Mouse (Mus musculus): ENCODE data around the gene Pcgf6. TPM values are rescaled to one million over a fixed set of nuclear protein-coding genes. Genes with fewer than 3 reads are reported as not detected.

The Pcgf6 gene
- polyA plus RNA-seq, 1 experiment from 2014 or later: 8.2 TPM

- no peak overlapping the region for H3K4me2 ChIP-seq (ENCODE audit: low read depth, low read length)
- no peak for ATAC-seq (replicated peaks; ENCODE audit: extremely low read depth, insufficient read depth, low FRiP score)
- H3K27ac ChIP-seq (ENCODE audit: low read length): no peak overlapping the region
- 81% methylated on average over 4 of the region's 4 CpGs for WGBS
- no peaks in the 10 kb centered on the region for H3K27me3 ChIP-seq (ENCODE audit: control insufficient read depth, insufficient read depth, low read length)
- H3K36me3 ChIP-seq (ENCODE audit: control insufficient read depth, insufficient read depth): no peaks in the 10 kb centered on the region
- no peak overlapping the region for H3K9ac ChIP-seq (ENCODE audit: low read length)
- H3K4me1 ChIP-seq (ENCODE audit: control insufficient read depth, insufficient read depth, low read length): peaks cover 11% of the 10 kb centered on the region
- no peaks in the 10 kb centered on the region for H3K9me3 ChIP-seq (replicated peaks; ENCODE audit: control insufficient read depth, low read length)
- no peak overlapping the region for H3K4me3 ChIP-seq (ENCODE audit: low read length)
Observed at GRCm38 (mm10) chr19:47053471-47053870, 2.8 kb upstream of the Pcgf6 start.

- Histone ChIP-seq H3K4me2 (ENCODE audit: low read depth, low read length) (no peak overlapping the region), H3K36me3 (ENCODE audit: control insufficient read depth, insufficient read depth) (no peaks in the 10 kb centered on the region), H3K27me3 (ENCODE audit: control insufficient read depth, insufficient read depth, low read length) (no peaks in the 10 kb centered on the region), H3K9ac (ENCODE audit: low read length) (no peak overlapping the region), H3K4me1 (ENCODE audit: control insufficient read depth, insufficient read depth, low read length) (peaks cover 11% of the 10 kb centered on the region), H3K4me3 (ENCODE audit: low read length) (no peak overlapping the region), H3K9me3 (replicated peaks; ENCODE audit: control insufficient read depth, low read length) (no peaks in the 10 kb centered on the region), H3K27ac (ENCODE audit: low read length) (no peak overlapping the region)
- no peak for ATAC-seq (replicated peaks; ENCODE audit: extremely low read depth, insufficient read depth, low FRiP score)
- WGBS: 78% methylated on average over 4 of the region's 4 CpGs
Observed at GRCm38 (mm10) chr19:47052927-47053326, 2.2 kb upstream of the Pcgf6 start.

GRCm38 (mm10) chr19:47049840-47050239 is 866 bp downstream of the Pcgf6 start:
- Histone ChIP-seq H3K4me1 (ENCODE audit: control insufficient read depth, insufficient read depth, low read length) (peaks cover 11% of the 10 kb centered on the region), H3K4me2 (ENCODE audit: low read depth, low read length) (peak overlapping the region; percentile 82), H3K9ac (ENCODE audit: low read length) (peak overlapping the region; percentile 80), H3K27me3 (ENCODE audit: control insufficient read depth, insufficient read depth, low read length) (no peaks in the 10 kb centered on the region), H3K4me3 (ENCODE audit: low read length) (peak overlapping the region; percentile 80), H3K27ac (ENCODE audit: low read length) (no peak overlapping the region; the same call in 1 of the 2 replicates), H3K36me3 (ENCODE audit: control insufficient read depth, insufficient read depth) (peaks cover 14% of the 10 kb centered on the region), H3K9me3 (replicated peaks; ENCODE audit: control insufficient read depth, low read length) (no peaks in the 10 kb centered on the region)
- ATAC-seq (replicated peaks; ENCODE audit: extremely low read depth, insufficient read depth, low FRiP score): no peak
- WGBS: 7% methylated on average over 7 of the region's 7 CpGs

- H3K4me2 ChIP-seq (ENCODE audit: low read depth, low read length): peak overlapping the region; percentile 82; the same call in 1 of the 2 replicates
- no peak overlapping the region for H3K27ac ChIP-seq (ENCODE audit: low read length)
- no peak overlapping the region for H3K9ac ChIP-seq (ENCODE audit: low read length)
- no peaks in the 10 kb centered on the region for H3K27me3 ChIP-seq (ENCODE audit: control insufficient read depth, insufficient read depth, low read length)
- ATAC-seq (replicated peaks; ENCODE audit: extremely low read depth, insufficient read depth, low FRiP score): no peak
- no peaks in the 10 kb centered on the region for H3K9me3 ChIP-seq (replicated peaks; ENCODE audit: control insufficient read depth, low read length)
- 63% methylated on average over 4 of the region's 4 CpGs for WGBS
- peaks cover 11% of the 10 kb centered on the region for H3K4me1 ChIP-seq (ENCODE audit: control insufficient read depth, insufficient read depth, low read length)
- no peak overlapping the region for H3K4me3 ChIP-seq (ENCODE audit: low read length)
- peaks cover 14% of the 10 kb centered on the region for H3K36me3 ChIP-seq (ENCODE audit: control insufficient read depth, insufficient read depth)
Observed at GRCm38 (mm10) chr19:47049061-47049460, 1.6 kb downstream of the Pcgf6 start.

- 82% methylated on average over 13 of the region's 13 CpGs for WGBS
- H3K9me3 ChIP-seq (replicated peaks; ENCODE audit: control insufficient read depth, low read length): no peaks in the 10 kb centered on the region
- no peak overlapping the region for H3K9ac ChIP-seq (ENCODE audit: low read length)
- ATAC-seq (replicated peaks; ENCODE audit: extremely low read depth, insufficient read depth, low FRiP score): no peak
- no peaks in the 10 kb centered on the region for H3K27me3 ChIP-seq (ENCODE audit: control insufficient read depth, insufficient read depth, low read length)
- no peak overlapping the region for H3K27ac ChIP-seq (ENCODE audit: low read length)
- H3K4me3 ChIP-seq (ENCODE audit: low read length): no peak overlapping the region
- H3K4me1 ChIP-seq (ENCODE audit: control insufficient read depth, insufficient read depth, low read length): peaks cover 11% of the 10 kb centered on the region
- peaks cover 14% of the 10 kb centered on the region for H3K36me3 ChIP-seq (ENCODE audit: control insufficient read depth, insufficient read depth)
- H3K4me2 ChIP-seq (ENCODE audit: low read depth, low read length): no peak overlapping the region
Observed at GRCm38 (mm10) chr19:47047236-47047833, 3.4 kb downstream of the Pcgf6 start.

GRCm38 (mm10) chr19:47046343-47046742 is 4.4 kb downstream of the Pcgf6 start:
- ATAC-seq (replicated peaks; ENCODE audit: extremely low read depth, insufficient read depth, low FRiP score): no peak
- no peaks in the 10 kb centered on the region for H3K27me3 ChIP-seq (ENCODE audit: control insufficient read depth, insufficient read depth, low read length)
- peaks cover 11% of the 10 kb centered on the region for H3K4me1 ChIP-seq (ENCODE audit: control insufficient read depth, insufficient read depth, low read length)

GRCm38 (mm10) chr19:47043608-47044007 is 7.1 kb downstream of the Pcgf6 start:
- H3K36me3 ChIP-seq (ENCODE audit: control insufficient read depth, insufficient read depth): peaks cover 21% of the 10 kb centered on the region

More at GRCm38 (mm10) chr19:47046343-47046742, 4.4 kb downstream of the Pcgf6 start:
- H3K4me2 ChIP-seq (ENCODE audit: low read depth, low read length): no peak overlapping the region
- H3K9me3 ChIP-seq (replicated peaks; ENCODE audit: control insufficient read depth, low read length): no peaks in the 10 kb centered on the region
- no peak overlapping the region for H3K27ac ChIP-seq (ENCODE audit: low read length)
- H3K4me3 ChIP-seq (ENCODE audit: low read length): no peak overlapping the region
- no peak overlapping the region for H3K9ac ChIP-seq (ENCODE audit: low read length)
- peaks cover 14% of the 10 kb centered on the region for H3K36me3 ChIP-seq (ENCODE audit: control insufficient read depth, insufficient read depth)
- 92% methylated on average over 1 of the region's 1 CpGs for WGBS

GRCm38 (mm10) chr19:47040720-47041473 is 9.8 kb downstream of the Pcgf6 start:
- H3K4me1 ChIP-seq (ENCODE audit: control insufficient read depth, insufficient read depth, low read length): no peaks in the 10 kb centered on the region
- H3K27me3 ChIP-seq (ENCODE audit: control insufficient read depth, insufficient read depth, low read length): no peaks in the 10 kb centered on the region
- peaks cover 20% of the 10 kb centered on the region for H3K36me3 ChIP-seq (ENCODE audit: control insufficient read depth, insufficient read depth)
- H3K4me3 ChIP-seq (ENCODE audit: low read length): no peak overlapping the region
- no peak overlapping the region for H3K27ac ChIP-seq (ENCODE audit: low read length)
- no peak overlapping the region for H3K4me2 ChIP-seq (ENCODE audit: low read depth, low read length)
- no peak overlapping the region for H3K9ac ChIP-seq (ENCODE audit: low read length)
- ATAC-seq (replicated peaks; ENCODE audit: extremely low read depth, insufficient read depth, low FRiP score): no peak
- no peaks in the 10 kb centered on the region for H3K9me3 ChIP-seq (replicated peaks; ENCODE audit: control insufficient read depth, low read length)
- 75% methylated on average over 3 of the region's 3 CpGs for WGBS

More at GRCm38 (mm10) chr19:47043608-47044007, 7.1 kb downstream of the Pcgf6 start:
- H3K9me3 ChIP-seq (replicated peaks; ENCODE audit: control insufficient read depth, low read length): no peaks in the 10 kb centered on the region
- WGBS: 79% methylated on average over 3 of the region's 3 CpGs
- H3K4me2 ChIP-seq (ENCODE audit: low read depth, low read length): no peak overlapping the region
- H3K4me1 ChIP-seq (ENCODE audit: control insufficient read depth, insufficient read depth, low read length): no peaks in the 10 kb centered on the region
- H3K9ac ChIP-seq (ENCODE audit: low read length): no peak overlapping the region
- ATAC-seq (replicated peaks; ENCODE audit: extremely low read depth, insufficient read depth, low FRiP score): no peak
- no peak overlapping the region for H3K27ac ChIP-seq (ENCODE audit: low read length)
- no peaks in the 10 kb centered on the region for H3K27me3 ChIP-seq (ENCODE audit: control insufficient read depth, insufficient read depth, low read length)
- H3K4me3 ChIP-seq (ENCODE audit: low read length): no peak overlapping the region

- 85% methylated on average over 3 of the region's 3 CpGs for WGBS
- Histone ChIP-seq H3K4me3 (ENCODE audit: low read length) (no peak overlapping the region), H3K9me3 (replicated peaks; ENCODE audit: control insufficient read depth, low read length) (no peaks in the 10 kb centered on the region), H3K4me1 (ENCODE audit: control insufficient read depth, insufficient read depth, low read length) (no peaks in the 10 kb centered on the region), H3K27me3 (ENCODE audit: control insufficient read depth, insufficient read depth, low read length) (no peaks in the 10 kb centered on the region), H3K27ac (ENCODE audit: low read length) (no peak overlapping the region), H3K36me3 (ENCODE audit: control insufficient read depth, insufficient read depth) (peaks cover 20% of the 10 kb centered on the region), H3K4me2 (ENCODE audit: low read depth, low read length) (no peak overlapping the region), H3K9ac (ENCODE audit: low read length) (no peak overlapping the region)
- no peak for ATAC-seq (replicated peaks; ENCODE audit: extremely low read depth, insufficient read depth, low FRiP score)
Observed at GRCm38 (mm10) chr19:47036596-47036995, 14.1 kb downstream of the Pcgf6 start.

Measured in heart, embryonic 16.5 days (tissue).